Mouse (Mus musculus) kidney, adult 8-10 months (tissue): ENCODE results near the gene Srxn1.
"Not testable (repeated sequence)": the region's sequence is repeated elsewhere in the genome, so short reads cannot be mapped to it uniquely, and the experiment has no call there.

Experiments
- DNase-seq, 2 experiments: peaks; one replicate each; pipeline ENCODE4 v3.0.0; 2022

Gene Srxn1

DNA sequence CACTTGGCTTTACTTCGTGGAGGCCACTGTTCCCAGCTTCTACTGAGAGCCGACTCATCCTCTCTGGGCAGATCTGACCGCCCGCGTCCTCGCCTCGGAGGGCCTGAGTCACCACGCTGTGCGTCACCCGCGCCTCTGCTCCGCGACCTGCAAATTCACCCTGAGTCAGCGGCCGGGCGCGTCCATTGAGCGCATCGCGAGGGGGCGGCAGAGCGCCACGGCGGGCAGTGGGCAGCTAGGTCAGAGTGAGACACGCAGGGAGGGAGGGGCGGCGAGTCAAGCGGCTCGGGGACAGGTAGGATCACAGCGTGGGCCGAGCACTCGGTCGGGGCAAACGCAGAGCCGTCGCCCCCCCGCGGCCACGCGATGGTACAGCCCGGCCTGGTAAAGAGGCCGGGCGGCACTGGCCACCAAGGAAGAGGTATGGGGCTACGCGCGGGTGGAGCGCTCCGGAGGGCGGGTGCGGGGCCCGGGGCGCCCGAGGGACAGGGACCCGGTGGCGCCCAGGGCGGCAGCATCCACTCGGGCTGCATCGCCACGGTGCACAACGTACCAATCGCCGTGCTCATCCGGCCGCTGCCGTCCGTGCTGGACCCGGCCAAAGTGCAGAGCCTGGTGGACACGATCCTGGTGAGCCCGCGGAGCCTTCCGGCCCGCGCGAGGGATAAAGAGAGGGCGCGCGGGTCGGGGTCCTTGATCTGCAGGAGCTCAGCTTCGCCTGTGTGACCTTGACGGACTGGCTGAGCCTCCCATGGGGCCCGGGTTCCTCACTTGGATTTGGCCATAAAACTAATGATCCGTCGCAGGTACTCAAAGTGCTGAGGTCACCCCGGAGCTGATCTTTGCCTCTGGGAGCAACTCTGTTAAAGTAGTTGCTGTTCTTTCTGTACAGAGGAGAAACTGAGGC is at the start of gene Srxn1:
Srxn1 (plus strand) TSS at position 199 of the 907 bp plus-strand sequence.
- DNase-seq = peak; percentile 83 to 85

GRCm38 (mm10) chr2:152056368-152057251 is 48.7 kb upstream of the Srxn1 start:
- no peak for DNase-seq

DNA sequence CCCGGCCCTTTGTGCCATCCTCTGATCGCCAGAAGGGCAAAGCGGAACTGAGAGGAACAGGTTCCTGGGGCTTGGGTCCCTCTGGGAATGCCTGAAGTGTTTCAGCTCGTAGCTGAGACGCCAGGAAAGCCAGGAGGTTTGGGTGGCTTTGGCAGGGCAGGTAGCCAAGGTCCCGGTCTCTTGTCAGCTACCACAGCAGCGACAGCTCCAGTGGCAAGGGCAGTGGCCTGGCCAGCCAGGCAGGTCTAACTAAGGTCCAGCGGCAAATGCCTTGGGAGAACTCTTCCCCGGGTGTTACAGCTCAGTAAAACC is 48.1 kb upstream of the Srxn1 start:
- DNase-seq = no peak

- not testable (repeated sequence) for DNase-seq
Observed at GRCm38 (mm10) chr2:152062817-152063216, 42.5 kb upstream of the Srxn1 start.

- no peak for DNase-seq
Observed at GRCm38 (mm10) chr2:152068660-152069433, 36.5 kb upstream of the Srxn1 start.

GRCm38 (mm10) chr2:152069434-152069786 is 35.9 kb upstream of the Srxn1 start:
- DNase-seq = no peak

GRCm38 (mm10) chr2:152069941-152070340 is 35.4 kb upstream of the Srxn1 start:
- DNase-seq = no peak

DNA sequence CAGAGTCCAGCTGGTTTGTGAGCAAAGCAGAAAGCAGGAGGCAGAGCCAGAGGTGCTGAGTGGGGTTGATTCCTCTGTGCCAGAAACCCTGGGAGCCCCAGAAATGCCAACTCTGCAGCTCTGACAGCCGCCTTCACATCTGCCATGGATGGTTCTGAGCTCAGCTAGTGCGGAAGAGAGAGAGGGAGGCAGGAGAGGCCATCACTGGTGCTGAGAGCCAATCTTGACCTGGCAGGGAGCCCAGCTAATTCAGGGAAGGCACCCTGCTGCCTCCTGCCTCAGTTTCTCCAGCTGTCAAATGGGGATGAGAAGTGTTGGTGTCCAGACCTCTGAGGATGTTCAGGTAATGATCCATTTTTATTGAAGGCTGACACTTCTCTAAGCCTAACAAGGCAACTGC is 30.8 kb upstream of the Srxn1 start:
- no peak for DNase-seq

DNA sequence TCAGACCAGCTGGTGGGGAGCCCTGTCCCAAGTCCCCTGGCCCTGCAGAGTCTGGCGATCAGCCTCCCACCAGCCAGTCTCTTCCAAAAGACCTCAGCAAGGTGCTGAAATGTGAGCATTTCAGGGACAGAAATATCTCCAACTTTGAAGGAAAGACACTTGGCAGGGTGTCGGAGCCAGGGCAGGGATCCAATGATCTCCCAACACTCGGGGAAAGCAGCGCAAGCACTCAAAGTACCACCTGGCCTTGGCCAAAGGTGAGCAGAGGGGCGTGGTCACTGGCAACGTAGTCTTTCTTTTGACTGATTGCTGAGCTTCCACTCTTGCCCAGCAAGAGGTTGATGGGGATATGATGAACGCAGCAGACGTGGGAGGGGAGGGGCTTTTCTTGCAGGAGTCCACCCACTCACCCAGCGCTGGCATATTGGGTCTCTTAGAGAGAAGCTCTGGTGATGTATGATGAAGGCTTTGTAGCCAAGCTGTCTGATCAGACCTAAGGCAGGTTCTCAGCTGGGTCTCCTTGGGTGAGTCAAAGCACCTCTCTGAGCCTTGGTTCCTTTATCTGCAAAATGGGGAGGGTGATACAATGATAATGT is 29.9 kb upstream of the Srxn1 start:
- DNase-seq = no peak

GRCm38 (mm10) chr2:152077337-152077736 is 28.0 kb upstream of the Srxn1 start:
- no peak for DNase-seq

DNA sequence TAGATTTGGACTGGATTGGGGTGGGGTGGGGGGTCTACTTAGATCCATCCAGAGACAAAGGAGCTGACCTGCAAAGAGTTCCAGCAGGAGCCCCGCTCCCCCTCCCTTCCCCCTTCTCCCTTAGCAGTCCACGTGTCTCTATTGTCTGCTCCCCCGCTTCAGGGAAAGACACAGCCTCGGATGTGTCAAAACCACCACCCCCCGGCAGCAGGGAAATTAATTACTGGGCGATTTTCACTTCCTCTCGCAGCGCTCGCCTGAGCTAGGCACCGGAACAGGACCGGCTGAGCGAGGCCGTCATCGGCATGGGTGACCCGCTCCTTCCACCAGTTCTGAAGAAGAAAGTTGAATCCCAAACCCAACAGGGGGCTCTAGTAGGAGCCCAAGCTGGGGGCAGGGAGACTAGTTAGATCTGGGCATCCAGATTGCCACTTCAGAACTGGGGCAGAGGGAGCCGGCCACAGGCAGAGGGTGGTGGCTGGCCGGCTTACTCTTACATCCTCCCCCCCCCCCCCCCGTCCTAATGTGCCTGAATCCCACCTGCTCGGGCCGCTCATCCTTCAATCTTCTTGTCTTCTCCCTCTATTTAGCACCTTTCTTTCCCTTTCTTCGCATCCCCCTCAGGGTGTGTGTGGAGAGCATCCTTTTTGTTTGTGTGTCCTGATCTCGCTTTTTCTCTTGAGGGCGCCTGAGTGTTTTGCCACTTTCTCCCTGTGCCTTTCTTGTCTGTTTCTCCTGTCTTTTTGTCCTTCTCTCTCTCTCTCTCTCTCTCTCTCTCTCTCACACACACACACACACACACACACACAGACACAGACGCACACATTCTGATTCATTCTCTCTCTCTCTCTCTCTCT is 24.4 kb upstream of the Srxn1 start, which contains the start of gene Scrt2:
Scrt2 (plus strand) TSS at position 845 of the 857 bp plus-strand sequence.
- DNase-seq = no peak

GRCm38 (mm10) chr2:152081641-152082448 is 23.5 kb upstream of the Srxn1 start:
- DNase-seq = peak; percentile 48 to 70

DNA sequence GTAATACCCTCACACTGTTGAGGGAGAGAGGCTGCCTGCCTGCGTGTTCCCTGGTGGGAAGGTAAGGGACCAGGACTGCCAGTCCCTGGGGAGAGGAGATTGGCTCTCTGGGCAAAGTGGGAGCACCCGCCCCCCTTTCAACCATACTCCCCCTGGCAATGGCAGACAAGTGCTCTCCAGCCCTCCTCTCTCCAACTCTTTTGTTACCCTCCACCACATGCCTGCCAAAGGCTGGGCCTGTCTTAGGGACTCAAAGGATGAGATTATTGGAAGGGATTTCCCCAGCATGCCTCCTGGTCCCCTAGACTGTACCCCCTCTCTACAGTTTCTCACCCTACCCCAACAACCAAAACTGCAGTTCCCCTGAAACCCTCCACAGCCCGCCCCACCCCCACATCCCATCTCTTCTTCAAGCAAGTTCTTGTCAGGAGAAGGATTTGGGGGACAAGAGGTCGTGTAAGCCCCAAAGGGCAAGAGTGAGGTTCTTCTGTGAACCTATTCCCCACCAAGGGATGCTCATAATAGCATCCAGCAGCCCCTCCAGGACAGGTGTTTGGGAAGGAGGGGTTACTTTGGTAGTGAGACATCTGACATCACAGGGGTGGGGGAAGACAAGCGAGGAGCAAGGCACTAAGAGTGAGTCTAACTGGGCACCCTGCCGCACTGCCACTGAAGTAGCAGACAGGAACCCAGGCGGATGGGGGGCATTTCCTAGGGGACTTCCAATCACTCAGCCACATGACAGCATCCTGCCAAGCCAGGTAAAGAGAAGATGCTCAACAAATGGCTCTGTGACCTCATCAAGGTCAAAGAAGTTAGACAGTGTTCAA is 22.6 kb upstream of the Srxn1 start:
- DNase-seq = no peak

DNA sequence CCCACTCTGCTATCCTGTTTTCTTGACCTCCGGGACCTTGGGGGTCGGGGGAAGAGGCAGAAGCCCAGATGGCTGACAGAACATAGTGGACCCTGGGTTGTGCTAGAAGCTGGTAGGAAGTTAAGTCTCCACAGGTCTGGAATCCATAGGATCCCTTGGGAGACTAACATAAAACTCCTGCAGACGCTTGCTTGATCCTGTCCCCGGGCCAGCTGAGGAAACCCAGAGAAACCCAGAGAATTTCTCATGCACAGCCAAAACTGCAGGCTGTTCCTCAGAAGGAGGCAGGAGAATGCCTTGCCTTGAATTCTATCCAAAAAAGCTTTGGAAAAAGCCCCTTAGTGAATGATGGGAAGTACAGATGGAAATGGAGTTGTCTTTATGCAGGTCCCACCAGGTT is 21.9 kb upstream of the Srxn1 start:
- no peak for DNase-seq

DNA sequence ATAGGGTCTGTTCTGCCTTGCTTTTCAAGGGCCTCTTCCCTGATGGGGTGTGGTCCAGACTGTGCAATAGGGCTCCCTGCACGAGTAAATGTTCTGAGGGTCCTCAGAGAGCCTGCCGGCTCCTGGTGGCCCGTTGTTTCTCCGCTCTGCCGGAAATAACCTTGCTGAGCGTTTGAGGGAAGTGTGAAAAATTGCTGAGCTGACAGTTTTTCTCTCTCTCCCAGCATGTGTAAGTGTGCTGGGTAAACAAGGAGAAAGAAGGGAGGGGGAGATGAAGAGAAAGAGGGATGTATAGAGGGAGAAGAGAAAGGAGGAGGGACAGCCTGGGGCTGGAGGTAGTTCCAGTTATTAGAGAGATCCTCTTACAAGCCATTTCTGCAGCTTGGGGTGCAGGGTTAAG is 21.0 kb upstream of the Srxn1 start:
- DNase-seq = no peak

GRCm38 (mm10) chr2:152085414-152085813 is 19.9 kb upstream of the Srxn1 start:
- no peak for DNase-seq

DNA sequence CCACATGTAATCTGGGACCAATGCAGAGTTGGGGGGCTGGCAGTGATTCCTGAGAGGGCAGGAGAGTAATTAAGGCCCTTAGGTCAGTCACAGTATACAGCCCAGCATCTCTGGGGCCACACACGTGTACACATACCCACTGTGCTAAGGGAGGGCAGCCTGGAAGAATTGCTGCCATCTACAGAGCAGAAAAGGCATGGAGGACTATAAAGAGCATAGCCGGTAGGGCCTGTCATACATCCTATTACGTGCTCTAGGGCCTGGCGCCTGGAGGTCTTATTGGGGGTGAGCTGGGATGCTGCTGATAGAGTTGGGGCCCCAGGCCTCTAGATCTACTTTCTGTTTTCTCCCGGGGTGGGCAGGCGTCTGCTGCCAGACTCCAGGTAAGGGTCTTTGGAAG is 18.9 kb upstream of the Srxn1 start:
- no peak for DNase-seq

GRCm38 (mm10) chr2:152087111-152087510 is 18.2 kb upstream of the Srxn1 start:
- no peak for DNase-seq

GRCm38 (mm10) chr2:152089078-152089477 is 16.2 kb upstream of the Srxn1 start:
- peak in 1 of 2 experiments; percentile 62 for DNase-seq

GRCm38 (mm10) chr2:152089581-152089980 is 15.7 kb upstream of the Srxn1 start:
- no peak for DNase-seq
